Mouse (Mus musculus) G1E-ER4 (cell line): ENCODE data around the gene Gnl3. TPM values are rescaled to one million over a fixed set of nuclear protein-coding genes. Genes with fewer than 3 reads are reported as not detected.

Experiments used
- GATA1 ChIP-seq: IDR thresholded peaks from one replicate; pipeline ENCODE4 v1.8.0; 2012; ENCODE audit warnings: low read length, inconsistent platforms
- polyA plus RNA-seq: library from polyadenylated mRNA; stranded (reverse); fragments of >175 nt; gene quantifications from 2 replicates; pipeline ENCODE4 v1.2.3, GENCODE M21; 2012

The Gnl3 gene
- polyA plus RNA-seq, 1 experiment, result 18.9 TPM

DNA sequence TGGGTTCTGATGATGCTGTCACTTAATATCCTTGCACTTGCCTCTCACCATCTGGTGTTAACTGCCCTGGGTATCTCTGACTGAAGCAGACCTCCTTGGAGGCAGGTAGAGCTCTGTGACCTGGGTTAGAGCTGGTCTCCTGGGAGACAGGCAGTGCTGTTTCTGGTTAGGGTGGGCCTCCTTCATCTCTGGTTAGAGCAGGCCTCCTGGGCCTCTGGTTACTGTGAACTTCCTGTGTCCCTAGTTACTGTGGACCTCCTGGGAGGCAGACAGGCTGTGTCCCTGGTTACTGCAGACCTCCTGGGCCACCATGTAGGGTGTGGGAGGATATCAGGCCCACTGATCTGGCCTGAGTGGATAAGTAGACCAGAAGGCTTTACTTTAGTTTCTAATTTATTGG is 22.5 kb downstream of the Gnl3 start:
- TF ChIP-seq GATA1, result no peak

DNA sequence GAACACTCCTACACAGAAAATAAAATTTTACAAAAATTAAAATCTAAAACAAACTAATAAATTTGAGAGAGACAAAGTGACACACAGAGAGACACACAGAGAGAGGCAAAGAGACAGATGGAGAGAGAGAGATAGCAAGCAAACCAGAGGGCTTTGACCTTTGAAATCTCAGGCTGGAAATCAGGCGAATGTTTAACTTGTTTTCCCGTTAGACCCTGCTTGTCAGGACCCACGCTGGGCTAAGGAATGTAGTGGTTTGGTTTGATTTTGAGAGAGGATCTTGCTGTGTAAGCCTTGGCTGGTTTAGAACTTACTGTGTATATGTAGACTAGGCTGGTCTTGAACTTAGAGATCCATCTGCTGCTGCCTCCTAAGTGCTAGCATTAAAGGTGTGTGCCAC is 42.7 kb downstream of the Gnl3 start:
- TF ChIP-seq GATA1, result no peak

- no peak for TF ChIP-seq GATA1
Observed at GRCm38 (mm10) chr14:30974204-30974603, 44.7 kb downstream of the Gnl3 start.

Other genes starting within 250 kb of the Gnl3 start
- 12.2 and 16.5 TPM in 2 replicates for gene Tmem110, start 193.6 kb downstream of the Gnl3 start, polyA plus RNA-seq
- 0.08 TPM in 2 replicates for gene Mustn1, start 140.0 kb downstream of the Gnl3 start, polyA plus RNA-seq
- not detected in 2 replicates for gene Itih4, start 132.7 kb downstream of the Gnl3 start, polyA plus RNA-seq
- not detected in 2 replicates for gene Itih3, start 95.4 kb downstream of the Gnl3 start, polyA plus RNA-seq
- gene Itih1, start 75.9 kb downstream of the Gnl3 start, polyA plus RNA-seq, result not detected in 2 replicates
- gene Nek4, start 67.8 kb downstream of the Gnl3 start, polyA plus RNA-seq, result 6.3 and 7.3 TPM in 2 replicates
- 3.8 and 5.6 TPM in 2 replicates for gene Glt8d1, start 17.8 kb downstream of the Gnl3 start, polyA plus RNA-seq
- 20.9 and 23.5 TPM in 2 replicates for gene Spcs1, start 17.5 kb downstream of the Gnl3 start, polyA plus RNA-seq
- gene Pbrm1, start within 50 bp of the Gnl3 start, polyA plus RNA-seq, result 14.9 and 18.7 TPM in 2 replicates
- gene Smim4, start 109.8 kb upstream of the Gnl3 start, polyA plus RNA-seq, result 122 and 131 TPM in 2 replicates
- 240 and 457 TPM in 2 replicates for gene Nt5dc2, start 111.9 kb upstream of the Gnl3 start, polyA plus RNA-seq
- gene Stab1, start 149.5 kb upstream of the Gnl3 start, polyA plus RNA-seq, result not detected in 2 replicates
- gene Tnnc1, start 189.2 kb upstream of the Gnl3 start, polyA plus RNA-seq, result 0.12 TPM in 1 of 2 replicates, not detected in the other
- 166 and 195 TPM in 2 replicates for gene Nisch, start 197.8 kb upstream of the Gnl3 start, polyA plus RNA-seq
- gene Sema3g, start 198.7 kb upstream of the Gnl3 start, polyA plus RNA-seq, result not detected in 2 replicates
- gene Phf7, start 232.2 kb upstream of the Gnl3 start, polyA plus RNA-seq, result 2.5 and 4.5 TPM in 2 replicates
- 75.3 and 75.5 TPM in 2 replicates for gene Bap1, start 232.3 kb upstream of the Gnl3 start, polyA plus RNA-seq